Mouse (Mus musculus) heart, embryonic 10.5 days (tissue): ENCODE results near the gene Trpc4. TPM values are rescaled to one million over a fixed set of nuclear protein-coding genes. Genes with fewer than 3 reads are reported as not detected.

ENCODE experiments used
- DNase-seq: peaks from one replicate; pipeline ENCODE4 v3.0.0-alpha.2; 2017; ENCODE audit warnings: low spot score
- H3K27ac ChIP-seq: fragments of 300-500 bp; sonication (generic); 2 replicates; pipeline ENCODE4 v1.5.1; 2016; ENCODE audit warnings: mild to moderate bottlenecking
- H3K27me3 ChIP-seq: fragments of 300-500 bp; sonication (generic); 2 replicates; pipeline ENCODE4 v1.6.1; 2016; ENCODE audit warnings: mild to moderate bottlenecking; ENCODE audit not compliant: poor library complexity, insufficient read depth, severe bottlenecking
- H3K36me3 ChIP-seq: fragments of 300-500 bp; sonication (generic); 2 replicates; pipeline ENCODE4 v1.6.1; 2016; ENCODE audit warnings: mild to moderate bottlenecking, moderate library complexity
- H3K4me1 ChIP-seq: fragments of 300-500 bp; sonication (generic); 2 replicates; pipeline ENCODE4 v1.6.1; 2016; ENCODE audit warnings: mild to moderate bottlenecking
- H3K4me3 ChIP-seq: fragments of 300-500 bp; sonication (generic); 2 replicates; pipeline ENCODE4 v1.5.1; 2016; ENCODE audit warnings: mild to moderate bottlenecking, moderate library complexity
- H3K9me3 ChIP-seq: fragments of 300-500 bp; sonication (generic); 2 replicates; pipeline ENCODE4 v1.6.1; 2016; ENCODE audit warnings: mild to moderate bottlenecking, moderate library complexity
- WGBS: fragments of 180-500 bp; shearing (Covaris S2); methylation state at CpG from one replicate; pipeline ENCODE4 v1.1.7; 2016; 5-methylcytosine and 5-hydroxymethylcytosine counted together
- polyA plus RNA-seq: library from polyadenylated mRNA; unstranded; fragments of >200 nt; fragmentation: Nextera tagmentation; extraction: Ambion mirVana; gene quantifications from 2 replicates; pipeline ENCODE4 v1.2.1, GENCODE M21; 2016

Trpc4 gene
- polyA plus RNA-seq: 0.10 and 0.29 TPM in 2 replicates

DNA sequence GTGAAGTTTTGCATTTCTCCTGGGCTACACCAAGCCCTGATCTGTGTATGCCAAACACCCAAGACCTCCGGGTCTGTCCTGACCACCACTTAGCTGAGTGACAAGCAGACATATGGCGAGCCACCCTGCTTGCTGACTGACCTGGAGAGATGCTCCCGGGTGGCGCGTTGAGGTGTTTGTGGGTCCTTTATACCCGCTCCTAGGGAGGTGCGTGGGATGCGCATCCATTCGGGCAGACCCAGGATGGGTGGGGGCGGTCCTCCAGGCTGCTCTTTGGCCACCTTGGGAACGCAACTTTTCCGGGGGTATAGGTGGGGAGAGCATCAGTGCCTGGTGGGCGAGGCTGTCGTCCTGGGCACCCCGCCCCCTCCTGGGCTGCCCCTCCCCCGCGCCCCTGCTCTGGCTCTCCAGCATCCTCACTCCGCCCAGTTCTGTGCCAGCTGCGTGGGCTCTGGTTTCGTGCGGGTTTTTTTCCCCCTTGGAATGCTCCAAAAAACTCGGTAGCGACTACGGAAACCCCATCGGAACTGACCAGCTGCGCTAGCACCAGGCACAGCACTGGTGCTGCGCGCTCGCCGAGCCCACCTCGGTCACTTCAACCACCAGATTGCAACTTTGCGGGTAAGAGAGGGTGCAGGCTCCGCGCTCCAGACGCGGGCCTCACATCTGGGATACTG is at the start of gene Trpc4:
Gene Trpc4 (plus strand): TSS at position 397 of the 677 bp plus-strand sequence.
- Histone ChIP-seq H3K9me3 (no peaks in the 10 kb centered on the region), H3K4me3 (peak within 1 kb of the TSS; percentile 66), H3K36me3 (no peaks in the 10 kb centered on the region), H3K27ac (peak within 1 kb of the TSS; percentile 47; the same call in 1 of the 2 replicates), H3K4me1 (peaks cover 22% of the 10 kb centered on the region), H3K27me3 (peaks cover 33% of the 10 kb centered on the region)
- DNase-seq: no peak
- under 1% methylated on average over 36 of the region's 36 CpGs for WGBS

DNA sequence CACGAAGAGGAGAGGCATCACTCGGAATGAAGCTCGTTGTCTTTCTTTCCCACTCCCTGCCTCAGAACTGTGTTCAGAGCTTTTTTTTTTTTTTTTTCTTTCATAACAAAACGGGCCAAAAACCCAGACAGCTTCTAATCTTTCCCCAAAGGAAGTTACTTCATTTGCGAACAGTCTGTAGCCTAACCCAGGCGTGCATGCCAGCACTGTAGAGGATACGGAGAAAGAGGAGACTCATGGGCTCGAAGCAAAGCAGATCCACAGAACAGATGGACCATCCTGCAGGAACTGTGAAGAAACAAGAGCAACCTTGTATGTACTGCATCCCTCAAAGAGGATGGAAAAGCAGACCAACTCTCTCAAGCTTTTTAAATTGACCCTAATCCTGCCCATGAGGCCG is 44.3 kb upstream of the Trpc4 start:
- no peaks in the 10 kb centered on the region for H3K36me3 ChIP-seq
- H3K9me3 ChIP-seq: no peaks in the 10 kb centered on the region
- no peaks in the 10 kb centered on the region for H3K4me1 ChIP-seq
- 69% methylated on average over 9 of the region's 9 CpGs for WGBS
- H3K4me3 ChIP-seq: no peak overlapping the region
- no peak overlapping the region for H3K27ac ChIP-seq
- no peaks in the 10 kb centered on the region for H3K27me3 ChIP-seq
- DNase-seq: no peak

GRCm38 (mm10) chr3:54135376-54135775 is 20.5 kb upstream of the Trpc4 start:
- 62% methylated on average over 5 of the region's 5 CpGs for WGBS
- Histone ChIP-seq H3K4me1 (no peaks in the 10 kb centered on the region), H3K4me3 (no peak overlapping the region), H3K36me3 (no peaks in the 10 kb centered on the region), H3K9me3 (no peaks in the 10 kb centered on the region), H3K27me3 (no peaks in the 10 kb centered on the region), H3K27ac (no peak overlapping the region)
- no peak for DNase-seq

GRCm38 (mm10) chr3:54141376-54141775 is 14.5 kb upstream of the Trpc4 start:
- 89% methylated on average over 2 of the region's 2 CpGs for WGBS
- Histone ChIP-seq H3K36me3 (no peaks in the 10 kb centered on the region), H3K4me3 (no peak overlapping the region), H3K9me3 (no peaks in the 10 kb centered on the region), H3K27ac (no peak overlapping the region), H3K27me3 (no peaks in the 10 kb centered on the region), H3K4me1 (no peaks in the 10 kb centered on the region)
- DNase-seq: no peak

DNA sequence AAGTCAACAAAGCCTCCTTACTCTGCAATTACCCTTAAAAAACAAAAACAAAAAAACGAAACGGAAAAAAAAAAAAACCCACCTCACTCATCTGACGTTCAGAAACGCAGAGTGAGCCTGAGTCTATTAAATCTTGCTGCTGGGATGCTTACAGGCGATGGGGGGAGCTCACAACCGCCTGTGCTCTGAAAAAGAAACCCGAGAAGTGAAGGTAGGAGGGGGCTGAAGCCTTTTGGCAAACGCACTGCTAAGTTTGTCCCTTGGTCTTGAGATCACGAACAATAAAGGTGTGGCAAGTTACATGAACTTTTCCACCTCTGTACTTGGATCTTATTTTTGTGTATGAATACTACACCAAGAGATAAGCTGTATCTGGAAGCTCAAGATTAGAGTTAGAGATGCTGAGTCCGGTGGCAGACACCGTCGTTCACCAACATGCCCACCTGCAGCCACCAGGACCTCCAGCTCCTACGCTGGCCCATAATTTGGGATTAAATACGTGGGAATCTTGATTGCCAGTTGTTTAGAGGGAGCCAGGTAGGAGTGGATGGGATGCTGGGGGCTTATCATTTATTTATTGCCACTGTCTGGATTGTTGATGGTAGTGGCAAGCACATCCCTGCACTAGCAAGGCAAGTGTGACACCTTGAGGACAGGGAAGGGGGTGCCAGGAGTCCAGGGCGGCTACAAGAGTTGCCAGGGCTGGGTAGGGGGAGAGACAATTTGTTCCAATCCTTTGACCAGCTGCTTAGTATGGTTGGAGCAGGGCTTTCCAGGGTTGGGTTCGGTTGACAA is 794 bp upstream of the Trpc4 start:
- 5% methylated on average over 16 of the region's 16 CpGs for WGBS

DNA sequence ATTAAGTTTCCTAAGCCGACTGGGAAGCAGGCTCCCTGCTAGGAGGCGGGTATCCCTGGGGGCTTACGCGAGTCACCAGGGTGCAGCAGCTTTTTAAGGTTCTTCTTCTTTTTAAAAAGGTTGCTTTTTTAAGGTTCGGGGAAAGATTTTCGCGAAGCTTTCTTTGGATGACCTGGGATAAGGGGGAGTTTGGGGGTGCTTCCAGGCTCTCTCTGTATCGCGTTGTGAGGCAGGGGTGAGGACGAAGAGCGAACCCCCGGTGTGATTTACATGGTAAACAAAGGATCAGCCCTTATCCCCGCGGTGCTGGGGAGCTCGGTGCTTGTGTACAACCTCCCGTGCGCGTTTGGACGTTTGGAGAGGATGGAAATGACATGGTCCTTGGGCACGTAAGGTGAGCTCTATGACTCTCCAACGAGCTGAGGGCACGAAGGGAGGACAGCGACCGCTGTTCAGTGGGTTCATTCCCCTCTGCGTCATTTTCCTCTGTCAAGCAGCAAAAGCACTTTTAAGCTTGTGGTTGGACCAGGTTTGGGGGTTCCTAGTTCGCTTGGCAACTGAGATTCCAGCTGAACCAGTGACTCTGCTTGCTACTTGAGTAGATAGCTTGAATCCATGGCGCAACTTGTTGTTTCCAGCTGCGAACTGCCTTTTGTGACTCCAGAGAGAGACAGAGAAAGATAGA is 623 bp downstream of the Trpc4 start:
- under 1% methylated on average over 28 of the region's 28 CpGs for WGBS
- no peak overlapping the region for H3K27ac ChIP-seq
- no peaks in the 10 kb centered on the region for H3K36me3 ChIP-seq
- no peaks in the 10 kb centered on the region for H3K9me3 ChIP-seq
- no peak for DNase-seq
- H3K27me3 ChIP-seq: peaks cover 33% of the 10 kb centered on the region
- H3K4me1 ChIP-seq: peaks cover 22% of the 10 kb centered on the region
- H3K4me3 ChIP-seq: peak overlapping the region; percentile 66

More for the DNA sequence above, 794 bp upstream of the Trpc4 start:
- H3K9me3 ChIP-seq: no peaks in the 10 kb centered on the region
- peaks cover 22% of the 10 kb centered on the region for H3K4me1 ChIP-seq
- no peak overlapping the region for H3K27ac ChIP-seq
- H3K27me3 ChIP-seq: peaks cover 33% of the 10 kb centered on the region
- H3K36me3 ChIP-seq: no peaks in the 10 kb centered on the region
- peak; percentile 78 for DNase-seq
- peak overlapping the region; percentile 66 for H3K4me3 ChIP-seq

- no peaks in the 10 kb centered on the region for H3K9me3 ChIP-seq
- no peaks in the 10 kb centered on the region for H3K27me3 ChIP-seq
- H3K27ac ChIP-seq: no peak overlapping the region
- no peak for DNase-seq
- no peaks in the 10 kb centered on the region for H3K4me1 ChIP-seq
- no peak overlapping the region for H3K4me3 ChIP-seq
- no peaks in the 10 kb centered on the region for H3K36me3 ChIP-seq
These were observed 14.9 kb downstream of the Trpc4 start for GRCm38 (mm10) chr3:54170701-54171100.

GRCm38 (mm10) chr3:54177296-54177695 is 21.5 kb downstream of the Trpc4 start:
- no peaks in the 10 kb centered on the region for H3K4me1 ChIP-seq
- H3K4me3 ChIP-seq: no peak overlapping the region
- H3K27ac ChIP-seq: no peak overlapping the region
- no peak for DNase-seq
- H3K9me3 ChIP-seq: no peaks in the 10 kb centered on the region
- no peaks in the 10 kb centered on the region for H3K36me3 ChIP-seq
- H3K27me3 ChIP-seq: no peaks in the 10 kb centered on the region
- WGBS: 83% methylated on average over 1 of the region's 1 CpGs

DNA sequence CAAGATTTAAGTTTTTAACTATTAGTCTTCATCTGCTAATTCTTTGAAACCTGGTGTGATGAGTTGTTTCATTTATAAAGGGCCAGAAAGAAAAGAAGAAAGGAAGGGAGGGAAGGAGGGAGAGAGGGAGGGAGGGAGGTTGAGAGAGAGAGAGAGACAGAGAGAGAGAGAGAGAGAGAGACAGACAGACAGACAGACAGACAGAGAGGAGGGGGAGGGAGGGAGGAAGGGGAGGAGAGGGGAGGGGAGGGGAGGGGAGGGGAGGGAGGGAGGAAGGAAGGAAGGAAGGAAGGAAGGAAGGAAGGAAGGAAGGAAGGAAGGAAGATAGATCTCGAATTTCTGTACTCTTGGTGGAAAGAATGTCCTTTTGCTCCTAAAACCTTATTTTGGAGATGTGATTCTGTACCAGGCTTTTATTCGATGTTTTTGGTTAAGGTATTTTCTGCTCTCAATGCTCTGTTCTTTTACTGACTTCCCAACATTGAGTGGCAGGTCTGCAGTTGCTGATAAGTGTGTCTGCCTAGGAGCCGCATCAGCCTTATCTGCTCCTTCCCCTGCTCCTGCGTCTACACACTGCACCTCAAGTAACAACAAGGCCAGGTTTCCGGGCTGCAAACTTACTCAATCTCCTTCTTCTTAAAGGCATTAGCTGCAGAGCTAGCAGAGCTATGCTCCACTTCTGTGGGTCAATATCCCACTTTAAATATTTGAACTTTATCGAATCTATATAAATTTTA is 35.3 kb downstream of the Trpc4 start:
- WGBS: 40% methylated on average over 6 of the region's 6 CpGs
- H3K4me3 ChIP-seq: no peak overlapping the region
- H3K27me3 ChIP-seq: no peaks in the 10 kb centered on the region
- H3K27ac ChIP-seq: no peak overlapping the region
- peaks cover 3% of the 10 kb centered on the region; the same call in 1 of the 2 replicates for H3K4me1 ChIP-seq
- H3K9me3 ChIP-seq: no peaks in the 10 kb centered on the region
- H3K36me3 ChIP-seq: no peaks in the 10 kb centered on the region
- DNase-seq: no peak

DNA sequence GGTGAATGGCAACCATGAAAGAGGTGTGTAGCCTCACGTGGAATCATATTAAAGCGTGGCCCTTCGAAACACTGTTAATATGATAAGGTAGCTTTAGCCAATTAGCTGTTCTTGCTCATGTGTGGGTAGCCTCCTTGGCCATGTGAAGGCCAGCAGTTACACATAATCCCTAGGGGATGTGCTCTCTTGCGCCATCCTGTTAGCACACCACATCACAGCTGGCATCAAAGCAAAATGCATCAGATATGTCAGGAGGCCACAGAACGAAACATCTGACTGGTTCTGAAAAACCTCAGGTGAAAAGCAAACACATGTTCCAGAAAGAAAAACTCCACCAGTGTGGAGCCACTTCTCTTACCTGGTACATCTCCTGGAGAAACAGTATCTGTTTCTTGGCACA is 45.4 kb downstream of the Trpc4 start:
- Histone ChIP-seq H3K4me3 (no peak overlapping the region), H3K27ac (no peak overlapping the region), H3K27me3 (no peaks in the 10 kb centered on the region), H3K9me3 (no peaks in the 10 kb centered on the region), H3K4me1 (no peaks in the 10 kb centered on the region), H3K36me3 (no peaks in the 10 kb centered on the region)
- DNase-seq: no peak
- 81% methylated on average over 5 of the region's 5 CpGs for WGBS

- no peaks in the 10 kb centered on the region for H3K36me3 ChIP-seq
- no peak overlapping the region for H3K27ac ChIP-seq
- H3K27me3 ChIP-seq: no peaks in the 10 kb centered on the region
- H3K4me1 ChIP-seq: no peaks in the 10 kb centered on the region
- H3K9me3 ChIP-seq: no peaks in the 10 kb centered on the region
- 76% methylated on average over 5 of the region's 5 CpGs for WGBS
- no peak overlapping the region for H3K4me3 ChIP-seq
- no peak for DNase-seq
These were observed 48.6 kb downstream of the Trpc4 start for GRCm38 (mm10) chr3:54204386-54204785.

DNA sequence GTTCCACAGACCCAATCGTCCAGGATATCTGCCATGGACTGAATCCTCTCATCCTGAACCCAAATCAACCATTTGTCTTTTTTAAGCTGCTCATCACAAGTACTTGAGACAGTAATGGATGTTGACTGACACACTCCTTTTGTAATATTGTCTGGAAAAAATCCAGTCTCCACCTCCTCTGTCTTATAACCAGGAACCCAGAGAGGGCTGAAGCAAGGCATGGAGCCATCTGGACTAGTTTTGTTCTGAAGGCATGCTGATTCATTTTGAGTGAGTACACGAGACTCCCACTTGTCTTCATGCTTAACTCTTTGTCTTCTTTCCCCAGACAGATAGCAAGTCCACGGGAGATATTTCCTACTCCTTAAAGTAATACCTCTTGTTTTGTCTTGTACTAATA is 54.3 kb downstream of the Trpc4 start:
- H3K36me3 ChIP-seq: no peaks in the 10 kb centered on the region
- no peak overlapping the region for H3K27ac ChIP-seq
- no peak for DNase-seq
- H3K9me3 ChIP-seq: no peaks in the 10 kb centered on the region
- H3K4me1 ChIP-seq: no peaks in the 10 kb centered on the region
- H3K4me3 ChIP-seq: no peak overlapping the region
- H3K27me3 ChIP-seq: no peaks in the 10 kb centered on the region
- WGBS: 56% methylated on average over 3 of the region's 3 CpGs
